Mouse (Mus musculus) neural tube, embryonic 14.5 days (tissue): Measurements from ENCODE around the gene Gm9887. TPM values are rescaled to one million over a fixed set of nuclear protein-coding genes. Genes with fewer than 3 reads are reported as not detected.

Experiments used
- ATAC-seq: fragments of 200-750 bp; cut with Nextera tagmentation; 2 replicates; pipeline ENCODE4 v1.8.0; 2017; ENCODE audit warnings: low read depth, mild to moderate bottlenecking, moderate TSS enrichment, moderate library complexity
- H3K27ac ChIP-seq: fragments of 300-500 bp; sonication (generic); 2 replicates; pipeline ENCODE4 v1.5.1; 2014; ENCODE audit warnings: low read depth, mild to moderate bottlenecking, control low read depth, low read length, moderate library complexity, mixed read lengths
- H3K27me3 ChIP-seq: fragments of 300-500 bp; sonication (generic); 2 replicates; pipeline ENCODE4 v1.6.1; 2014; ENCODE audit warnings: low read length; ENCODE audit not compliant: control insufficient read depth, insufficient read depth
- H3K36me3 ChIP-seq: fragments of 300-500 bp; sonication (generic); 2 replicates; pipeline ENCODE4 v1.6.1; 2014; ENCODE audit warnings: low read length, mixed read lengths; ENCODE audit not compliant: control insufficient read depth, insufficient read depth
- H3K4me1 ChIP-seq: fragments of 300-500 bp; sonication (generic); 2 replicates; pipeline ENCODE4 v1.6.1; 2014; ENCODE audit warnings: low read length; ENCODE audit not compliant: control insufficient read depth, insufficient read depth
- H3K4me2 ChIP-seq: fragments of 300-500 bp; sonication (generic); 2 replicates; pipeline ENCODE4 v1.6.1; 2014; ENCODE audit warnings: mild to moderate bottlenecking, low read depth, low read length, control low read depth
- H3K4me3 ChIP-seq: fragments of 300-500 bp; sonication (generic); 2 replicates; pipeline ENCODE4 v1.5.1; 2014; ENCODE audit warnings: low read depth, low read length, control low read depth, mixed read lengths
- H3K9ac ChIP-seq: fragments of 300-500 bp; sonication (generic); replicated peaks from 2 replicates; pipeline ENCODE4 v1.6.1; 2014; ENCODE audit warnings: low read depth, mild to moderate bottlenecking, control low read depth, low read length, mixed read lengths
- H3K9me3 ChIP-seq: fragments of 300-500 bp; sonication (generic); 2 replicates; pipeline ENCODE4 v1.6.1; 2016; ENCODE audit warnings: low read length; ENCODE audit not compliant: control insufficient read depth
- WGBS: fragments of 180-500 bp; shearing (Covaris S2); extraction: QIAGEN DNeasy Blood & Tissue Kit; methylation state at CpG from one replicate; pipeline ENCODE4 v1.1.7; 2014; 5-methylcytosine and 5-hydroxymethylcytosine counted together
- polyA plus RNA-seq: library from polyadenylated mRNA; unstranded; fragments of >200 nt; fragmentation: Nextera tagmentation; extraction: Ambion mirVana; gene quantifications from 2 replicates; pipeline ENCODE4 v1.2.1, GENCODE M21; 2014

Gene Gm9887
- polyA plus RNA-seq, 1 experiment from 2014 or later, result 1.0 TPM

DNA sequence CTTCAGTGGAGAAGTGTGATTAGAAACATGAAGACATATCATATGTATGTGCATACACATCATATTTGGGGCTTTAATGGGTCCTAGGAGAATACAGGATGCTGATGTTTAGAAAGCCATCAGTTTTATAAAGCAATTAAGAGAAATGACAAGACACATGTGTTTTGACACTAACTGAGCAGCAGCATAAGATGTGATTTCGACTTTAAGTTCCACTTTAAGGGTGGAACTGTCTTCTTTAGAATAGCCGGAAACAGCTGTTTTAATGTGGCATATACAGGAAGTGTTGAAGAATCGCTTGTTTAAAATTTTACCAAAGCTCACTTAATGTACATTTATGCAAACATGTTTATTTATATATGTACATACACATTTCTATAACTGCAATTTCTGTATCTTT is 41.0 kb upstream of the Gm9887 start:
- H3K4me1 ChIP-seq, result no peaks in the 10 kb centered on the region
- no peaks in the 10 kb centered on the region for H3K9me3 ChIP-seq
- WGBS, result 85% methylated on average over 3 of the region's 3 CpGs
- no peaks in the 10 kb centered on the region for H3K36me3 ChIP-seq
- no peak overlapping the region for H3K27ac ChIP-seq
- no peak overlapping the region for H3K9ac ChIP-seq
- H3K4me2 ChIP-seq, result no peak overlapping the region
- H3K27me3 ChIP-seq, result no peaks in the 10 kb centered on the region
- no peak overlapping the region for H3K4me3 ChIP-seq
- no peak for ATAC-seq

DNA sequence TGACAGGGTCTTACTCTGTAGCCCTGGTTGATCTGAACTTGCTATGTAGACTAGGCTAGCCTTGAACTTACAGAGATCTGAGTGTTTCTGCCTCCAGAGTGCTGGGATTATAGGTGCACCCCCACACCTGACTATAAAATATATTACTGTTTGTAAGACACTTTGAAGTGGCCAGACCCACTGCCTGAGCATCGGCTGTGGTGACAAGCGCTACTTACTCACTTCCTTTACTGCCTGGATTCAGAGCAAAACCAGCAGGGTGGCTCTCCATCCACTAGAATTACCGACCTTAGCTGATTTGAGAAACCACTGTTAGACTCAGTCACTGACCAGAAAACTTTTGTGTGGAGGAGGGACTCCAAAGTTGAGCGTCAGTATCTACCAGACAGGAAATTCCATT is 39.7 kb upstream of the Gm9887 start:
- no peak overlapping the region for H3K4me3 ChIP-seq
- no peaks in the 10 kb centered on the region for H3K27me3 ChIP-seq
- 44% methylated on average over 4 of the region's 4 CpGs for WGBS
- H3K27ac ChIP-seq, result no peak overlapping the region
- no peak for ATAC-seq
- no peaks in the 10 kb centered on the region for H3K4me1 ChIP-seq
- H3K4me2 ChIP-seq, result no peak overlapping the region
- H3K9ac ChIP-seq, result no peak overlapping the region
- H3K9me3 ChIP-seq, result no peaks in the 10 kb centered on the region
- H3K36me3 ChIP-seq, result no peaks in the 10 kb centered on the region

DNA sequence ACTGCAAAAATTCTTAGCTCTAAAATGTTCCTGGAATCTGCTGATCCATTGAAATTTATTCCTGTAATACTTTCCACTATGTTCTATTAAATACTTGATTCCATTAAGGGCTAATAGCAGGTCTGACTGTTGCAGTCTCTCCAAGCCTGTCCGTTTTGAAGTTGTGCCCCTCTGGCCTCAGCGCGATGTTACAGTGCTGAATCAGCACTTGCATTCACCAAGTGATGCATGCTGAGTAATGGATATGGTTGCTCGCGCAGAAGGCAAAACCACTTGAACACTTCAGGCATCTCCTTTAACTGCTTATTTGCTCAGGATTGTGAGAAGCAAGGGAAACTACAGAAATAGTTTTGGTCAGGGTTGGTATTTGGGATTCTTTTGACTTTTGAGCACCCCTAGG is 38.5 kb upstream of the Gm9887 start:
- Histone ChIP-seq H3K4me3 (no peak overlapping the region), H3K9me3 (no peaks in the 10 kb centered on the region), H3K4me1 (no peaks in the 10 kb centered on the region), H3K36me3 (no peaks in the 10 kb centered on the region), H3K27ac (no peak overlapping the region), H3K4me2 (no peak overlapping the region), H3K27me3 (no peaks in the 10 kb centered on the region), H3K9ac (no peak overlapping the region)
- 70% methylated on average over 5 of the region's 5 CpGs for WGBS
- ATAC-seq, result no peak

GRCm38 (mm10) chr12:69402594-69403167 is 30.4 kb upstream of the Gm9887 start:
- Histone ChIP-seq H3K4me1 (no peaks in the 10 kb centered on the region), H3K9me3 (no peaks in the 10 kb centered on the region), H3K36me3 (no peaks in the 10 kb centered on the region), H3K9ac (no peak overlapping the region), H3K4me3 (no peak overlapping the region), H3K4me2 (no peak overlapping the region), H3K27me3 (no peaks in the 10 kb centered on the region), H3K27ac (no peak overlapping the region)
- ATAC-seq, result no peak
- WGBS, result 93% methylated on average over 13 of the region's 13 CpGs

GRCm38 (mm10) chr12:69402100-69402499 is 29.8 kb upstream of the Gm9887 start:
- Histone ChIP-seq H3K27me3 (no peaks in the 10 kb centered on the region), H3K9ac (no peak overlapping the region), H3K27ac (no peak overlapping the region), H3K4me3 (no peak overlapping the region), H3K9me3 (no peaks in the 10 kb centered on the region), H3K36me3 (no peaks in the 10 kb centered on the region), H3K4me2 (no peak overlapping the region), H3K4me1 (no peaks in the 10 kb centered on the region)
- ATAC-seq, result no peak
- 68% methylated on average over 9 of the region's 9 CpGs for WGBS

DNA sequence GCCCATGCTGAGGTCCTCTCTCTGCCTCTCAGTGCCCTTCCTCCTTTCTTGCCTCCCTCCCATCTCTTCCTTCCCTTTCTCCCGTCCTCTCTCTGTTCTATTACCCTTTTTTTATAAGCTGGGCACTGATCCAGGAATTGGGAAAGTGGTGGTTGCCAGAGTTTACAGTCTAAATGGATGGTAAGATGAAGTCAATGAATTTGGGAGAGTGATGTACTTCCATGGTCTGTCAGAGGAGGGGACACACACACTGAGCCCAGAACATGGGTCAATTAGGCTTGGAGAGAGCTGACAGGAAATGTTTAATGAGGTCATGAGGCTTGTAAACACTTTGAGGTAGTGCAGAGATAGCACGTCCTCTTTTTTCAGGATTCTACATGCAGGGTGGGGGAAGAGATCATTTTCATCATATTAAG is 28.6 kb upstream of the Gm9887 start:
- no peaks in the 10 kb centered on the region for H3K36me3 ChIP-seq
- no peaks in the 10 kb centered on the region for H3K27me3 ChIP-seq
- WGBS, result 25% methylated on average over 2 of the region's 2 CpGs
- H3K4me1 ChIP-seq, result no peaks in the 10 kb centered on the region
- H3K27ac ChIP-seq, result no peak overlapping the region
- no peak overlapping the region for H3K4me2 ChIP-seq
- no peak overlapping the region for H3K4me3 ChIP-seq
- no peak overlapping the region for H3K9ac ChIP-seq
- no peak for ATAC-seq
- no peaks in the 10 kb centered on the region for H3K9me3 ChIP-seq

DNA sequence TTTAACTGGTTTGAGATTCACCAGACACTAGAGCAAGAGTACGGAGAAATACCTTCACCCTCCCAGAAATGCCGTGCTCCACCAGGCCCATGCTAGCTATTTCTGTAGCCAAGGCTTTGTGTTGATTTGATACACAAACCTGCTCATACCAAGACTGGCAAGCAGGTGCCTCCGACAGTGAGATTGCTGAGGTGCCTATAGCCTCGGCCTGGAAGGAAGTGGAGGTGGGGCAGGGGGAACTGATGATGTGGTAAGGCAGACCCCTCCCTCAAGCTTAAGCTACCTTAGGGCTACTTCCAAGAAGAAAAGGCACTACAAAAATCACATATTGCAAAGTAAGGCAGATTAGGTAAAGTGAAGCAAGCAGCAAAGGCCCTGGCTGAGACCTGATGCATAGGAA is 28.1 kb upstream of the Gm9887 start:
- ATAC-seq, result no peak
- no peak overlapping the region for H3K27ac ChIP-seq
- no peaks in the 10 kb centered on the region for H3K9me3 ChIP-seq
- H3K36me3 ChIP-seq, result no peaks in the 10 kb centered on the region
- H3K27me3 ChIP-seq, result no peaks in the 10 kb centered on the region
- H3K4me3 ChIP-seq, result no peak overlapping the region
- no peak overlapping the region for H3K4me2 ChIP-seq
- WGBS, result 81% methylated on average over 4 of the region's 4 CpGs
- no peak overlapping the region for H3K9ac ChIP-seq
- H3K4me1 ChIP-seq, result no peaks in the 10 kb centered on the region

- Histone ChIP-seq H3K27me3 (no peaks in the 10 kb centered on the region), H3K4me1 (no peaks in the 10 kb centered on the region), H3K4me2 (no peak overlapping the region), H3K4me3 (no peak overlapping the region), H3K9me3 (no peaks in the 10 kb centered on the region), H3K27ac (no peak overlapping the region), H3K9ac (no peak overlapping the region), H3K36me3 (no peaks in the 10 kb centered on the region)
- no peak for ATAC-seq
- 91% methylated on average over 6 of the region's 6 CpGs for WGBS
Observed at GRCm38 (mm10) chr12:69394456-69394855, 22.2 kb upstream of the Gm9887 start.

DNA sequence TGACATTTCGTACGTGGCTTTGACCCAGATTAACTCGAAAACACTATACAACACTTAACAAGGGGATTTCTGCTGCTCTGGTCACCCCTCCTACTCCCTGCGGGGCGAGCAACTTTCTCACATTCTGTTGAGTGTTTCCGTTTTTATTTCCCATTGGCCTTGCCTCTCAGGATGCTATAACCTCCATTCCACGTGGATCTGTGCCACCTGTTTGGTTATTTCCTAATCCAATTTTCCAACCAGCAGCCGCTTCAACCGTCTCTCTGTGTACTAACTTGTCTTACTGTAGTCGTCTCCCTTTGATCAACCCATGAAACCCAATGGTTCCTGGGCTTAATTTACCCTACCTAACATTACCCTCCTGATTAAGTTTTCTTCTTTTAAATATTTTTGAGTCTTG is 20.8 kb upstream of the Gm9887 start:
- Histone ChIP-seq H3K27ac (no peak overlapping the region), H3K4me1 (no peaks in the 10 kb centered on the region), H3K4me2 (no peak overlapping the region), H3K9ac (no peak overlapping the region), H3K4me3 (no peak overlapping the region), H3K9me3 (no peaks in the 10 kb centered on the region), H3K36me3 (no peaks in the 10 kb centered on the region), H3K27me3 (no peaks in the 10 kb centered on the region)
- 84% methylated on average over 10 of the region's 10 CpGs for WGBS
- ATAC-seq, result no peak
